Comparison of ENCODE assay signal across 16 mouse cellular contexts in genomic region chr4:95294110-95294509, GRCm38 (mm10).
DNase-seq lines count a peak whose midpoint lies in the region; ATAC-seq and TF ChIP-seq lines count a peak whose summit lies in the region.
"Had no signal": no experiment of that assay in that cellular context is flagged by ENCODE, and none has a peak within 500 bp of the region (broad histone marks: within the 10 kb centered on the region; RNA-seq: fewer than 3 reads in every experiment).

No protein-coding gene starts in this region.

- intact Hi-C loops in gastrocnemius, adult 2 months (cut with DNase I), result loop anchor here (5.0 kb wide), 2 partner anchors 287 to 568 kb away; no protein-coding TSS in a partner anchor
- intact Hi-C loops in left cerebral cortex, adult 2 months (cut with DNase I), result loop anchor here (5.0 kb wide), 1 partner anchor 578 kb away; no protein-coding TSS in a partner anchor

- no peak for ATAC-seq in forebrain, embryonic 14.5 days
- ATAC-seq: forebrain, embryonic 13.5 days; hindbrain, embryonic 16.5 days had no signal

- TF ChIP-seq CTCF in gastrocnemius, adult 2 months (IDR thresholded peaks at IDR 0.05), result peak; percentile 50
- TF ChIP-seq CTCF in left cerebral cortex, adult 2 months (IDR thresholded peaks at IDR 0.05), result peak; percentile 21
- no peak for TF ChIP-seq CTCF in thymus, adult 2 months (IDR thresholded peaks at IDR 0.05; ENCODE audit: borderline replicate concordance, control insufficient read depth, extremely low read depth, insufficient read depth, low read length, poor library complexity)

- no peak overlapping the region for H3K4me2 ChIP-seq in forebrain, embryonic 14.5 days (ENCODE audit: low read length)
- H3K4me2 ChIP-seq: forebrain, embryonic 13.5 days; liver, embryonic 13.5 days; neural tube, embryonic 15.5 days had no signal

- no peak overlapping the region for H3K4me3 ChIP-seq in gastrocnemius, adult 2 months
- no peak overlapping the region for H3K4me3 ChIP-seq in left cerebral cortex, adult 2 months
- no peak overlapping the region for H3K4me3 ChIP-seq in thymus, adult 2 months (ENCODE audit: control insufficient read depth, insufficient read depth, low read length)
- H3K4me3 ChIP-seq in forebrain, embryonic 14.5 days (ENCODE audit: low read depth, low read length), result no peak overlapping the region
- H3K4me3 ChIP-seq: forebrain, embryonic 13.5 days; liver, embryonic 13.5 days; neural tube, embryonic 15.5 days had no signal

- no peaks in the 10 kb centered on the region for H3K27me3 ChIP-seq in thymus, adult 2 months (ENCODE audit: control insufficient read depth, insufficient read depth, low read length)
- H3K27me3 ChIP-seq in forebrain, embryonic 14.5 days (replicated peaks; ENCODE audit: control insufficient read depth, insufficient read depth, low read length), result no peaks in the 10 kb centered on the region
- H3K27me3 ChIP-seq: forebrain, embryonic 13.5 days; liver, embryonic 13.5 days; neural tube, embryonic 15.5 days had no signal

- no peaks in the 10 kb centered on the region for H3K36me3 ChIP-seq in thymus, adult 2 months (ENCODE audit: control insufficient read depth, insufficient read depth, low read length)
- H3K36me3 ChIP-seq in forebrain, embryonic 14.5 days (ENCODE audit: control insufficient read depth, insufficient read depth, low read length), result no peaks in the 10 kb centered on the region
- H3K36me3 ChIP-seq: liver, embryonic 13.5 days; neural tube, embryonic 15.5 days had no signal

- H3K4me1 ChIP-seq in thymus, adult 2 months (replicated peaks; ENCODE audit: control insufficient read depth, insufficient read depth, low read length), result no peaks in the 10 kb centered on the region
- H3K4me1 ChIP-seq in forebrain, embryonic 14.5 days (ENCODE audit: control insufficient read depth, insufficient read depth, low read length), result no peaks in the 10 kb centered on the region
- H3K4me1 ChIP-seq: forebrain, embryonic 13.5 days; liver, embryonic 13.5 days; neural tube, embryonic 15.5 days had no signal

- no peak overlapping the region for H3K27ac ChIP-seq in gastrocnemius, adult 2 months
- no peak overlapping the region for H3K27ac ChIP-seq in left cerebral cortex, adult 2 months
- no peak overlapping the region for H3K27ac ChIP-seq in thymus, adult 2 months (ENCODE audit: control insufficient read depth, insufficient read depth, low read length)
- H3K27ac ChIP-seq in forebrain, embryonic 14.5 days (ENCODE audit: low read depth, low read length), result no peak overlapping the region
- H3K27ac ChIP-seq: forebrain, embryonic 13.5 days; liver, embryonic 13.5 days; neural tube, embryonic 15.5 days had no signal

- no peaks in the 10 kb centered on the region for H3K9me3 ChIP-seq in forebrain, embryonic 14.5 days (replicated peaks; ENCODE audit: control insufficient read depth, low read length)
- H3K9me3 ChIP-seq: forebrain, embryonic 13.5 days; liver, embryonic 13.5 days; neural tube, embryonic 15.5 days had no signal

- H3K9ac ChIP-seq in forebrain, embryonic 14.5 days (ENCODE audit: low read length), result no peak overlapping the region
- H3K9ac ChIP-seq: forebrain, embryonic 13.5 days; liver, embryonic 13.5 days; neural tube, embryonic 15.5 days had no signal

- no peak for DNase-seq in gastrocnemius, adult 2 months
- no peak for DNase-seq in gastrocnemius, adult 18-20 months (ENCODE audit: low spot score)
- DNase-seq in left cerebral cortex, adult 2 months (ENCODE audit: extremely low spot score in 1 of 2, low spot score in 2 of 2), result no peak
- no peak for DNase-seq in left cerebral cortex, adult 18-20 months (ENCODE audit: low spot score in 2 of 2)
- peak; percentile 16 for DNase-seq in thymus, postnatal 14 days
- no peak for DNase-seq in thymus, adult 2 months
- DNase-seq in forebrain, embryonic 14.5 days (ENCODE audit: low spot score), result no peak
- no peak for DNase-seq in left cerebral cortex, adult 11 months (ENCODE audit: low spot score)
- DNase-seq: B cell, adult 2 months; cerebellum, postnatal 10 days; liver, embryonic 13.5 days; retina, postnatal 1 day; thymus, postnatal 36 days had no signal

- TF ChIP-seq POLR2A in thymus, adult 2 months (IDR thresholded peaks at IDR 0.05; ENCODE audit: control insufficient read depth, extremely low read depth, insufficient read depth, low read length, poor library complexity), result no peak

- 62% methylated on average over 4 of the region's 4 CpGs for WGBS in thymus, adult 2 months
- 53% methylated on average over 4 of the region's 4 CpGs for WGBS in forebrain, embryonic 14.5 days
